Mouse (Mus musculus) left cerebral cortex, postnatal 4 days (tissue): Measurements from ENCODE around the gene Klhl7. TPM values are rescaled to one million over a fixed set of nuclear protein-coding genes. Genes with fewer than 3 reads are reported as not detected.
"Not testable (repeated sequence)": the region's sequence is repeated elsewhere in the genome, so short reads cannot be mapped to it uniquely, and the experiment has no call there.

ENCODE experiments used
- DNase-seq: peaks from one replicate; pipeline ENCODE4 v3.0.0-alpha.2; 2022
- intact Hi-C: fragments of 180-260 bp; cut with DNase I; formaldehyde crosslinking; loops from one replicate; pipeline ENCODE4 v1.15.1; 2025
- total RNA-seq, 2 experiments: library from RNA; stranded (reverse); gene quantifications; 2 replicates each; pipeline ENCODE4 v1.2.3; 2021

Klhl7 gene
- total RNA-seq, 2 experiments from 2014 or later, result 167 to 174 TPM

DNA sequence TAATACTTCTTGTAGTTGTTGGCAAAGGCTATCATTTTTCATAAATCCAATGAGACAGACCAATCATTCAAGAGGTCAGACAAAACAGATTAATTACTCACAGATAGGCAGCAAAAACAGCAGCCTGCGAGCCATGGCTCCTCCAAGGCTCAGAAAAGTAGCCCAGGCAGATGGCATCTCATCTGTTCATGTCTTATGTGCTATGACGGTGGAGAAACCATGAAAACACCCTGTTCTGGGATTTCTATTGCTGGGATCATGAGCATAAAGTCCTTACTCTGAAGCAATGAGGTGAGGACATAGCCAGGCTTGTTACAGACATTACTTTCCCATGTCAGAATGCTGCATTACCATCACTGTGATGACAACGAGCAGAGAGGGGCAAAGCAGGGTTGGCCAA is 7.9 kb upstream of the Klhl7 start:
- intact Hi-C loops, result no loop called here
- no peak for DNase-seq

DNA sequence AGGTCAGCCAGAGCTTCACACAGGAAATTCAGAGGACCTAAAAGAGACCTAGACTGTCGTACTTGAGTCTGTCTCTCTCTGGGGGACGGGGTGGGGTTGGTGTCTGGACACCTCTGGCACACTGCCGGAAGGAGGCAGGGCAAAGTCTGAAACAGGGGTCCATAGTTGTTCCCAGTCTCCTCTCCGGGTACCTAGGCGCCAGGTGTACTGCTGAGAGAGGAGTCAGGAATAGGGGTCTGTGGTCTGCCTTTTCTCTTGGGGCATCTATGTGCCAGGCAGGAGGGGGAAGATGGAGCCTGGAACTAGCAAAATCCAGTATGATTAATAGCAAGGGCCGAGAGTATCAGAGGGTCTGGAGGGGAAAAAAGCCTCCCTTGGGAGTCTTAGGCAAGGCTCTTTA is 5.0 kb upstream of the Klhl7 start:
- DNase-seq, result no peak
- intact Hi-C loops, result no loop called here

DNA sequence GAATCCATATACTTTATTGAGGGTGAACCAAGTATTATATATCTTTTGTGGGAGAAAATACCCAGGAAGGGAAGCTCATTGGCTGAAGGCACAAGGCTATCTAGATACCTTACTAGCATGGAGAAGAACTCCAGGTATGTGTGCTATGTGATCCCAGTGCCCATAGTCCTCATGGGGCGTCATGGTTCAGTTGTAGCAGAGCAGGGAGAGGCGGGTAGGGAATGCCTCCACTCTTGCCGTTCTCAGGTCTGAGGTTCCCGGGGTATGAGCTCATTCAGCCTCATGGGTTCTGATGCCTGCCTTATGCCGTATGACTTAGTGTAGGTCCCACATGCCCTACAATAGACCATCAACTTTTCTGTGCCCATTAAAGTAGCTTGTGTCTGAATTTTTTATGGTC is 4.5 kb upstream of the Klhl7 start:
- intact Hi-C loops, result no loop called here

DNA sequence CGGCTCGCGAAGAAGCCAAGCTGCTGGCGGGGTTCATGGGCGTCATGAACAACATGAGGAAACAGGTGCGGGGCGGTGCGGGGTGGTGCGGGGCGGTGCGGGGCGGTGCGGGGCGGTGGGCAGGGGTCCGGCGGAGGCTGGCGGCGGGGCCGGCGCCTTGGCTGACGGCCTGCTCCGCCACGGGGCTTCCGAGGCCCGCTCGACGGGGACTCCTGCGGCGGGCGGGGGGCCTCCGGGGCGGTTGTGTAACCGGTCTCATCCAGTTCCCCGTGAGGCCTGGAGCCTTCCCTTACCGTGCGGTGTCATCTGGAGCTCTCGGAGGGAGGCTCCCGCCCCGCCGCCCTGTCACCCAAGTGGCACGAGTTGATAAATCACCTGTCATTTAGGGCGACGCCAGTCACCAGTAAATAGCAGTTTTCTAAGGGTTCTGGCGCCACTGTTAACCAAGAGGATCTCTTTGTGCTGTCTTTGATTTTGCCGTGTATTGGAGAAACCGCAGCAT is 456 bp downstream of the Klhl7 start:
- peak; percentile 69 for DNase-seq
- intact Hi-C loops, result no loop called here

More for the DNA sequence above, 4.5 kb upstream of the Klhl7 start:
- DNase-seq, result no peak

DNA sequence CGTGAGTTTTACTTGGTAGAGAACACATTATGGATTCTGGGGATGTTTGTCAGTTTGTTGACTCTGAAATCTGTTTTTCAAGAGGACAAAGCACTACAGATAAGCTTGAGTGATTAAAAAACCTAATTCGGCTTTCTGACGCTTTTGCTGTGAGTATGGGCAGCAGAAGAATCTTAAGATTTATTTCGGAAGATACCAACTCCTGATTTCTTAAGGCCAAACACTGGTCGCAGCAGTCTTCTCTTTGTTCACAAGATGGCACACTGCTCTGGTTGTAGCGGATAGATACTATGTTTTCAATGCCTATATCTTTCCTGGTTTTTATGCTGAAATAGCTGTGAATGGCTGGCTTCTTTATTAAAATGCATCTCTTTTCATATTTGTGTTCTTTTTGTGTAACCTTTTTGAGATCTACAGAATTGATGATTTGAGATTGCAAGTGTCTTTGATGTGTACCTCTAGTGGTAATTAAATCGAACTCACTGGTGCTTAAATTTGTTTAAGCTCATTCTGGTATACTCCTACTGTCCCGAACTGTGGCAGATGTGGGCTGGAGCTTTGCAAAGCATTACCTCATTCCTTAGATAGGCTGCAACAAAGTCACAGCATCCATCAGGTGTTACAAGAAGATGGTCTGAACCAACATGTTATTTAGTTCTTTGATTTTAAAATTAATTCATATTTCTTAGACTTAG is 1.2 kb downstream of the Klhl7 start:
- no peak for DNase-seq
- intact Hi-C loops, result no loop called here

DNA sequence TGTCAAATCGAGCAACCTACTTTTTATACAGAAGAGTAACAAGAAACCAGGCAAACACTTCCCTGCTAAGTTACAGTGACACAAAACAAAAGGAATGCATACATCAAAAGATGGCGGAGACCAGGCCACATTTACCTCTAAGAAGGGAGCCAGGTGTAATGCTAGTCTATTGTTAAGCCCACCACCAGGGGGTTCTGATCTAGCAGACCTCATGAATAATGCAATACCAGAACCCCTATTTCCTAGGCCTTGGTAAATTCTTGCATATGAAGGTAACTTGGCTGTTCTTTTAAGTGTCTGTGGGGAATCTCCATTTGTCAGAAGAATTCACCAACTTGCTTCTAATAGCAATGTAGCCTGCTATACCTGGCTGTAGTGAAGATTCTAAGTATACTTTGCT is 2.8 kb downstream of the Klhl7 start:
- intact Hi-C loops, DNase-seq: not testable (repeated sequence)

DNA sequence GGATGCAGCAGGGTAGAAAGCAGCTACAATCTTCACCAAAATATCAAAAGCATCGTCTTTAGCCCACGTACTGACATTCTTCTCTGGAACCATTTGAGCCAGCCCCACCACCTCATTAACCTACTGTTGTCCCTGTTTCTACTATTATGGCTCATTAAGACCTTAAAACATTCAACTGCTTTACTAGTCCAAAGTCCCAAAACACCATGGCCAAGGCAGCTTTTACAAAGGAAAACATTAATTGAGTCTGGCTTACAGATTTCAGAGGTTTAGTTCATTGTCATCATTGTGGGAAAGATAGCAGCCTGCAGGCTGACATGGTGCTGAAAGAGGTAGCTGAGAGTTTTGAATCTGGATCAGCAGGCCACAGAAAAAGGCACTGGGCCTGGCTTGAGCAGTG is 3.4 kb downstream of the Klhl7 start:
- intact Hi-C loops, result no loop called here
- no peak for DNase-seq

DNA sequence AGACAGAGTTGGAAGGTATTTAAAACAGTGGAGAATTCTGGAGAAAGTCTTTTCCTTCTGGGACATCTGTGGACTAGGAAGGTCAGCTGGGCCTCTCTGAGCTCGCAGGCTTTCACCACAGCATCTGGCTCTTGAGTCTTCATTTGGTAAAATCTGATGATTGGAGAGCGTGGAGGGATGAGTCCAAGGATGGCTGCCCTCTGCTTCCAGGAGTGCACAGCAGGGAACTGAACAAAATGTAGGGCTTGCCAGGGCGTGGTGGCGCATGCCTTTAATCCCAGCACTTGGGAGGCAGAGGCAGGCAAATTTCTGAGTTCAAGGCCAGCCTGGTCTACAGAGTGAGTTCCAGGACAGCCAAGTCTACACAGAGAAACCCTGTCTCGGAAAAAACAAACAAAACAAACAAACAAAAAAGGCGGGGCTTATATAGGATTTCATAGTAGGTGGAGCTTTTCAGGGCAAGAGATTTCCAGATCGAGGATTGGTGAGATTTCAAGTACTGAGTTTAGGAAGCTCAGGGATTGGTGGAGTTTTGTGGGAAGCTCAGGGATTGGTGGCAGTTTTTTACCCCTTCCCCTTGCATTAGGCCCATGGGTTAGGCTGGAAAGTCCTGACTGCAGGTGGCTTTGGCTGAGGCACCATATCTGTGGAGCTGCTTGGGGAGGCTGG is 6.8 kb downstream of the Klhl7 start:
- intact Hi-C loops, result no loop called here
- DNase-seq, result no peak

DNA sequence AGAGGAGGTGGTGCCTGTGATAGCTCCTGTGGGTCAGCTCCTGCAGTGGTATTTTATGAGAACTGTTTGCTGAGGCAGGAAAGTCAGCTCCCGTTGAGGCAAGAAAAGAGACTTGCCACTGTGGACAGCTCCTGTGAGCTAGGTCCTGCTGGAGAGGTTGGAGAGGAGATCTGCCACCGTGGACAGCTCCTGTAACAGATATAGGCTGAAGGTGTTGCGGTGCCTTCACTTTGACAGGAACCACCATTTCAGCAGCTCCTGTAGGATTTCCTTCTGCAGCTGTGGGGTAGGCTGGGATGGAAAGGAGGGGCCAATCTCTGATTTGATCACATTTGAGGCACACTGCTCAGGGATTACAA is 7.3 kb downstream of the Klhl7 start:
- intact Hi-C loops, result no loop called here
- no peak for DNase-seq

DNA sequence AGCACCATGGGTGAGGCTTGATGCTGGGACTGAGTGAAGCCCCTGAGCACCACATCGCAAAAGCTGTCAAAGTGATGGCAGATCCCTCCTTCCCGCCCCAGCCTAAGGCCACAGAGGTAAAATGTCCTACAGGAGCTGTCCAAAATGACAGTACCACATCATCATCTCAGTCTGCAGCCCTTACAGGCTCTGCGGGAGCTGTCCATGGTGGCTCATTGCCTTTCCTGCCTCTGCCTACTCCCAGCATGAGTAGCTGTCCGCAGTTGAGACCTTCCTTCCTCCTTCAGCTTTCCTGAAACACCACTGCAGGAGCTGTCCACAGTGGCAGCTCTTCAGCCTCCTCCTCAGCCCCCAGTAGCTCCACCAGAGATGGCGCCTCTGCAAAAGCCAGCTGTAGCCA is 9.7 kb downstream of the Klhl7 start:
- intact Hi-C loops, result no loop called here
- no peak for DNase-seq

DNA sequence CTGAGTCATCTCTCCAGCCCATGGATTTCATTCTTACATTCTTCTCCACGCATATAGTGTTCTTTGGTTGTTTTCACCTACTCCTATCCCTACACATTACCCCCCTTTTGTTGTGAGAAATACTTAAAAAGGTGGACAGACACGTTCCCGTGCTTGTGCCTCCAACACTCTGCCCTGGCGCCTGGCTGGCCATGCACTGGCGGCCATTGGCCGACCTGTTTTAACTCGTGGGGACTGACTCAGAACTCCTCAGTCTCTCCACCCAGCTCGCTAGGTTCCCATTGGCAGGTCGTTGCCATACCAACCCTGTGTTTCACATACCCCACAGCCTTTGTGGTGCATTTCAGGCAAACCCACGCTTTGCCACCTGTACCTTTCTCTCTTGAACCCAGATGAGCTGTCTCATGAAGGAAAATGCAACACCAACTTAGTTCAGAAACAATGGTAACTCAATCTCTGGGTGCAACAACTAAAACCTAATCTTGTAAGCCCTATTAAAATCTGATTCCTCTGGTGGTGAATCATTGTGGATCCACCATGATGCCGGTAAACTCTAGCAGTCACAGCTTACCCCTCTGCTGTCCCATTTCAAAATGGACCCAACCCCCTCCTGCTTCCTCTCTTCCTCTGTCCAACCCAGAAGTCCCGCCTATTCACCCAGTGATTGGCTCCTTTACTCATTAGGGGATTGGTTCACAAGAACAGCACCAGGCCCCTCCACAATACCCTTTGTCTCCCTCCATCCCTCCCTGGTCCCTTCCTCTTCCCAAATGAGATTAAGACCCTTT is 11.9 kb downstream of the Klhl7 start:
- no peak for DNase-seq
- intact Hi-C loops, result no loop called here

DNA sequence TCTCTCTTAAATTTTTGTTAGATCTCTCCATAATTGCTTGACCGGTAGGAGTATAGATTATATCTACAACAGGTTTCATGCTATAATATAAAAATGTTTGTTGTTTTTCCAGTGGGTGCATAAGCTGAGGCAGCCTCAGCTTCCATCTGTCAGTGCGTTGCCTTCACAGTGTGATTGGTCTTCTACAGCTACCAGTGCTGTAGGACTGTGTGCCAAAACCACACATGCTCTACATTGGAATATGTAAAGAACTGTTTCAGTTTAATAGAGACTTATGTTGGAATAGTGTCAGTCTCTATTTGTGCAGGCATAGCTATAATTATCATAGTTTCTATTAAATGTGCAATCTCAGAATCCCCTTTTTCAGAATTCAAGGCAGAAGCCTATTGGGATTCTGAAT is 21.8 kb downstream of the Klhl7 start:
- DNase-seq, result no peak
- intact Hi-C loops, result no loop called here

DNA sequence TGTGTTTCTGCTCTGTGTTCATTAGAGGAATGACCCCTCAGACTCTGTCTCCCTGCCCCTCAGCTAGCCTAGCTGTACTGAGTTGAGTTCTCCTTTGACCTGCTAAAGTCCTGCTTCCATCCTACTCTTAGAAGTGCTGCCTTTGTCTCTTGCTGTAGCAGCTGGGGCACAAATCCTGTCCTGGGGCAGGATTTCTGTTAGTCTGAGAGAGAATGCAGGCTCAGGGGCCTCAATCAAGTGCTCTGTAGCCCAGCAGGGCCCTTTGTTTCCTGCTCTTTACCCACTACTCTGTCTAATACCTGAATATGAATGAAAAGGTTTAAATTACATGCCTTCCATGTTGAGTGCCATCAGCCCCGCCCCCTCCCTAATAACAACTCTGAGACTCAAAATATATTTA is 23.8 kb downstream of the Klhl7 start:
- intact Hi-C loops, result no loop called here
- no peak for DNase-seq

DNA sequence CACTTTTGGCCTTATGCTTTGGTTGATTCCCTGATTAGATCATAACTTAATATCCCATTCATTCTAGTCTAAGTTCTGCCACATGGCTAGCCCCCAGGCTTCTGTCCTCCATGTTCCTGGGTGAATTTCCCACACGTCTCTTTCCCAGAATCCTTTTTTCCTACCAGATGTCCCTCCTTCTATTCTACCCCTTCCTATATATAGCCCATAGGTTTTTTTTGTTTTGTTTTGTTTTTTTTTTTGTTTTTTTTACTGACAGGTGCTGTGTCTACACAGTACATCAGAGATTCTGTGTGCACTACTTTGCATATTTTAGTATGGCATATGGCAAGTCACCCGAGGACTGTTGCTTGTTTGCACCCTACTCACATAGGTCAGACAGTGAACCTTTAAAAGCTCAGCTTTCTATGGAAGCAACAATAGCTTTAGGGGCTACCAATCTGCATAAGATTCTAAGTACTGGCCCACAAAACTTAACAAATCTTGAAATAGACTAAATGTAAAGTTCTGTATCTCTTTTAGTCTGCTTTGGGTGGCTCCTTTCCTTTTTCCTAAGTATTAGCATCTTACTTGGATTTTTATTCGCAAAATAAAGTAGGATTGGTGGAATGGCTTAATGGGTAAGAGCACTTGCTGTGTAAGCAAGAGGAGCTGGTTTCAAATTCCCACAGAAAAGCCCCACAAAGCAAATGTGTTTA is 24.3 kb downstream of the Klhl7 start:
- intact Hi-C loops, result no loop called here
- no peak for DNase-seq

DNA sequence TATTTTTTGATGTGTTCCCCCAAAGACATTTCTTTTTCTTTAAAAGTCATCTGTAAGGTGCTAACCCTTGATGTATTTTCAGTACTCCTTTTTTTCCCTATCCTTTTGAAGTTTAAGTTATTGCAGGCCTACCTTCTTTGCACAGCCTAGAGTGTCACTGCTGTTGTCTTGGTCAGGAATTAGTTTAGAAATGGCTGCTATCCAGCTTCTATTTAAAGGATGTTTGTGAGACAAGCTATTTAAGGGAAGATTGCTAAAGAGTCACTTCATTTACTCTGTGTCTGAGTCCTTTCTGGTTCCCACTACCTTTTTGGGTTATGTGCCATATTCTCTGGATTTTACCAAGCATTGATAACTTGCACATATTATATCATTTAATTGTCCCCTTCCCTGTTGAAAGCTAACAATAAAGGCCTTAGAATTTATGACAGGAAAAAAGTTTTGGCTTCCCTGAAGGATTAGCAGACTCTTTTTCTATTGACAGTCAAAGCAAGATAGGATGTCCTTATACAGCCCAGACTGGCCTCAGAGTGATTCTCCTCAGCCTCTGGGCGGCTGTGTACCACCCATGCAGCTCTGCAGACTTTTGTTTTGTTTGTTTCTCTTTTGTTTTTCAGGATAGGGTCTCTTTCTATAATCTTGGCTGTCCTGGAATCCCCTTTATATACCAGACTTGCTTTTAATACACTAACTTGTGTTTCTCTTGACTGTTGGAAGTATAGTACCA is 25.7 kb downstream of the Klhl7 start:
- intact Hi-C loops, result no loop called here
- no peak for DNase-seq

DNA sequence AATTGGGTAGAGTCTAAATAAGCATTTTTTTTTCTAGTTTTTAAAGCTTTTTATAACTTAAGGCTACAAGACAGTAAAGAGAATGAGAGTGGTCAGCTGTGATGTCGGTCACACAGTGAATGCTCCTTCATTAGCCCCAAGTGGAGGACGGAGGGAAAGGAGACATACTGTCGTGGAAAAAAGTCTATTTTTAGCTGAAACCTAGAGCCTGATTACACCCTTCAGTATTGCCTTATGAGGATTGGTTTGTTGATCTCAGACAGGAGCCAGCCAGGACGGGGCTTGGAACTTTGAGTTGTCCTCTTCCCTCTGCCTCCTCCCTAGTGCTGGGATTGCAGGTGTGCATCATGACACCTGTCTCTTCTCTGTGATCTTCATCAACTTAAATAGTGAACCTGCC is 26.6 kb downstream of the Klhl7 start:
- no peak for DNase-seq
- intact Hi-C loops, result no loop called here

DNA sequence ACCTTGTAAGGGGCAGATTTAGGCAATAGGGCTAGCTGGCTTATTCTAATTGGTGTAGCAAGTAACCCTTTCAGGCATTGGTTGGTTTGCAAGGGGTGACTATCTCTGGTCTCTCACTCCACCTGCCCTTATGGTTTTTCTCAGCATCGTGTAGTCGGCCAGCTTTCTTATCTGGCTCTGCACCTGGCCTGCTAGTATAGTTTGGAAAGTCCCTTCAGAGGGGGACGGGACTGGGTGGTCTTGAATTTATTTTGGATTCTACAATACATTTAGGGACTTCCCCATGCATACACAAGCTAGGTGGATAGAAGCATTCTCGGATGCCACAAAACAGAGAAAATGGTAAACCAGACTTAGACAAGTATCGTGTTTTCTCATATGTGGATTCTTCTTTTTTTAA is 46.6 kb downstream of the Klhl7 start:
- no peak for DNase-seq
- intact Hi-C loops, result no loop called here

DNA sequence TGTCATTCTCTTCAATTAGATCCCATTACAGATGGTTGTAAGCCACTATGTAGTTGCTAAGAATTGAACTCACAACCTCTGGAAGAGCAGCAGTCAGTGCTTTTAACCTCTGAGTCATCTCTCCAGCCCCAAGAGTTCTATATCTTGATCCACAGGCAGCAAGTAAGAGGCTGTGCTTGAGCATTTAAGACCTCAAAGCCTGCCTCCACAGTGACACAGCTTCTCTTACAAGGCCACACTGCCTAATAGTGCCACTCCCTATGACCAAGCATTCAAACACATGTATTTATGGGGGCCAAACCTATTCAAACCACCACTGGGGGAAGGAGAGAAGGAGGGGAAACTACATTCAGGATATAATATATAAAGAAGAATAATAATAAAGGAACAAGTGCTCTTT is 51.8 kb downstream of the Klhl7 start:
- no peak for DNase-seq
- intact Hi-C loops, result no loop called here

DNA sequence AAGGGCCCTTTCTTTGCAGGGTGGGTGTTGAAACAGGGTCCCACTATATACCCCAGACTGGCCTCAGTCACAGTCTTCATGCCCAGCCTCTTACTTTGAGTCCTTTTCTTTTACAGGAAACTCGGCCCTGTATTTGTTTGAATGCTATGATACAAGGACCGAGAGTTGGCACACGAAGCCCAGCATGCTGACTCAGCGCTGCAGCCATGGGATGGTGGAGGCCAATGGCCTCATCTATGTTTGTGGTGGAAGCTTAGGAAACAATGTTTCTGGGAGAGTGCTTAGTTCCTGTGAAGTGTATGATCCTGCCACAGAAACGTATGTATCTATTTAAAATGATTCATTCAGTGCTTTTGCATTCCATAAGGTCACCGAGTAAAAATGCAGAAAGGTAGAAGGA is 56.4 kb downstream of the Klhl7 start:
- intact Hi-C loops, result loop anchor here (5.0 kb wide), 1 partner anchor 349 kb away; no protein-coding TSS in a partner anchor
- no peak for DNase-seq

DNA sequence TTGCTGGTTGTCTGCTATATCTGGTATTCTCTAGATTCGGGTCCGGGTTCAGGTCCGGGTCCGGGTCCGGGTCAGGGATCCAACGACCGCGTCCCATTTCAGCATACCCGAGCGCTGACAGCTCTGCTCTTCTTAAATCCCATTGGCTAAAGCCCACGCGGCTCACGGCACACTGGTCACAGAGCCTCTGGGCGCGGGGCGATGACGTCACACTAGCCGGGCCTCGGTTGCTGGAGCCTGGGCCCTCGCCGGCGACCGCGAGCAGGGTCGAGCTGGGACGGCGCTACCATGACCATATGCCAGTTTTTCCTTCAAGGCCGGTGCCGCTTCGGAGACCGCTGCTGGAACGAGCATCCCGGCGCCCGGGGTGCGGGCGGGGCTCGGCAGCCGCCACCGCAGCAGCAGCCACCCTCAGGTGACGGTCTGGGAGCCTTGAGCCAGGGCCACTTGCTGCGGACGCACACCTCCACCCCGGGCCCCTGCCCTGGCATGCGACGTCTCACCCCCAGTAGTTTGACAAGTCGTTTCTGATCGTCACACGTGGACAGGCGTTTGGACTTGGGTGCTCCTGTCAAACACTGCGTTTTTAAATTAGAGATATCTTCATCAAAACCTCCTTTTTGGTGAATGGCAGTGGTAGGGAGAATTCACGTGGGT is 64.5 kb downstream of the Klhl7 start, which contains the start of gene Nupl2:
Gene Nupl2 (plus strand): TSS at position 175 of the 657 bp plus-strand sequence.
- intact Hi-C loops, result no loop called here

More for the DNA sequence above, 64.5 kb downstream of the Klhl7 start, which contains the start of gene Nupl2:
- peak; percentile 98 for DNase-seq
